Comparison of ENCODE assay signal across 8 mouse cellular contexts in genomic region chr19:8741243-8741869, GRCm38 (mm10). TPM values are rescaled to one million over a fixed set of nuclear protein-coding genes. Genes with fewer than 3 reads are reported as not detected.
DNase-seq lines count a peak whose midpoint lies in the region; ATAC-seq lines count a peak whose summit lies in the region.

Gene Stx5a, plus strand, starts transcription at chr19:8741413.

- DNase-seq in ES-CJ7 (ENCODE audit: low read depth, low spot score) = peak; percentile 98
- peak; percentile 93 for DNase-seq in cerebellum, adult 11 months
- DNase-seq in forebrain, embryonic 14.5 days (ENCODE audit: low spot score) = peak; percentile 99
- peak; percentile 93 for DNase-seq in heart, postnatal 14 days
- peak; percentile 96 for DNase-seq in layer of hippocampus, adult 11-12 months (ENCODE audit: low spot score)
- peak; percentile 97 to 98 for DNase-seq in lung, adult 18-20 months
- peak; percentile 94 for DNase-seq in testis, postnatal 14 days (ENCODE audit: low spot score)

- no peaks in the 10 kb centered on the region for H3K9me3 ChIP-seq in forebrain, embryonic 14.5 days (replicated peaks; ENCODE audit: control insufficient read depth, low read length)
- H3K9me3 ChIP-seq in neural tube, embryonic 15.5 days (replicated peaks) = no peaks in the 10 kb centered on the region

- H3K9ac ChIP-seq in forebrain, embryonic 14.5 days (ENCODE audit: low read length) = peak within 1 kb of the TSS; percentile 84
- peak within 1 kb of the TSS; percentile 66 for H3K9ac ChIP-seq in neural tube, embryonic 15.5 days (replicated peaks)

- peak within 1 kb of the TSS; percentile 69 for H3K4me3 ChIP-seq in forebrain, embryonic 14.5 days (ENCODE audit: low read depth, low read length)
- H3K4me3 ChIP-seq in neural tube, embryonic 15.5 days (replicated peaks) = peak within 1 kb of the TSS; percentile 74

- peaks cover 70% of the 10 kb centered on the region for H3K36me3 ChIP-seq in forebrain, embryonic 14.5 days (ENCODE audit: control insufficient read depth, insufficient read depth, low read length)
- peaks cover 48% of the 10 kb centered on the region for H3K36me3 ChIP-seq in neural tube, embryonic 15.5 days

- intact Hi-C loops in heart, postnatal 14 days (cut with DNase I) = loop anchor here (5.0 kb wide), 1 partner anchor 61 kb away; the partner anchor contains the start of gene Zbtb3

- under 1% methylated on average over 36 of the region's 36 CpGs for WGBS in forebrain, embryonic 14.5 days
- WGBS in neural tube, embryonic 15.5 days = under 1% methylated on average over 36 of the region's 36 CpGs

- peaks cover 14% of the 10 kb centered on the region for H3K4me1 ChIP-seq in forebrain, embryonic 14.5 days (ENCODE audit: control insufficient read depth, insufficient read depth, low read length)
- H3K4me1 ChIP-seq in neural tube, embryonic 15.5 days = peaks cover 40% of the 10 kb centered on the region

- ATAC-seq in forebrain, embryonic 14.5 days = peak; percentile 99
- peak; percentile 97 for ATAC-seq in neural tube, embryonic 15.5 days (ENCODE audit: low FRiP score)

- H3K27ac ChIP-seq in forebrain, embryonic 14.5 days (ENCODE audit: low read depth, low read length) = peak within 1 kb of the TSS; percentile 92
- peak within 1 kb of the TSS; percentile 97 for H3K27ac ChIP-seq in neural tube, embryonic 15.5 days (replicated peaks)

- no peaks in the 10 kb centered on the region for H3K27me3 ChIP-seq in forebrain, embryonic 14.5 days (replicated peaks; ENCODE audit: control insufficient read depth, insufficient read depth, low read length)
- no peaks in the 10 kb centered on the region for H3K27me3 ChIP-seq in neural tube, embryonic 15.5 days (replicated peaks)

- H3K4me2 ChIP-seq in forebrain, embryonic 14.5 days (ENCODE audit: low read length) = peak within 1 kb of the TSS; percentile 96
- H3K4me2 ChIP-seq in neural tube, embryonic 15.5 days = peak within 1 kb of the TSS; percentile 96

RNA-seq across cellular contexts. Expression of gene Stx5a, which starts in this region (rescaled TPM):
- 104 and 105 TPM in 2 replicates for polyA plus RNA-seq in forebrain, embryonic 14.5 days (2014; fragmentation: Nextera tagmentation; extraction: Ambion mirVana)
- 10 to 100 TPM; 37.4 to 40.5 TPM for total RNA-seq in heart, postnatal 14 days (2021)
- 124 and 127 TPM in 2 replicates for polyA plus RNA-seq in neural tube, embryonic 15.5 days (2015; fragmentation: Nextera tagmentation; extraction: Ambion mirVana)

Comparison
In these comparisons a context has a peak if more than half of its experiments do, and no peak if none do; other contexts are left out.
1. Peak in every context shown above with its lines: DNase-seq, ATAC-seq, H3K4me3 ChIP-seq and H3K27ac ChIP-seq.